Mouse (Mus musculus): ENCODE data around the gene 7530416G11Rik.

Gene 7530416G11Rik

GRCm38 (mm10) chr15:85480630-85481029 lies 22.4 kb downstream of the 7530416G11Rik start:
- in situ Hi-C loops (cut with MboI, MseI): no loop called here

DNA sequence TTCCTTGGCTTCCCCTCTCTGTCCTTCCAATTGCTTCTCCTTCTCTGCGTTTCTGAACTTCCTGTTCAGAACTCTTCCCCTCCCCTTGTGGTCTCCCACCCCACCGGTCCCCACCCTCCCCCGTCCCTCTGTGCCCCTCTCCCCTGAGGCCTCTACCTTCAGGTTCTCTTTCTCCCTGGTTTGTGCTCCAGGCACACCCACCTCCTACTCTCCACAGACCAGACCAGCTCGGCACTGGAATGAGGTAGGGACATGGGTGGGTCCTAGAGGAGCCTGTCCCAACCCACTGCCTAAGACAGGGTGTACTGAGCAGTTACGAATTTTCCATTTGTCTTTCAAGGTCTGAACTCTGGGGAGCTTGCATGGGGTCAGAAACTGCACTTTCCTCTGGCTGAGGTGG lies 23.1 kb downstream of the 7530416G11Rik start:
- in situ Hi-C loops (cut with MboI, MseI): no loop called here

GRCm38 (mm10) chr15:85479365-85479764 lies 23.7 kb downstream of the 7530416G11Rik start:
- in situ Hi-C loops (cut with MboI, MseI): no loop called here

GRCm38 (mm10) chr15:85477584-85477983 lies 25.4 kb downstream of the 7530416G11Rik start:
- in situ Hi-C loops (cut with MboI, MseI): no loop called here

DNA sequence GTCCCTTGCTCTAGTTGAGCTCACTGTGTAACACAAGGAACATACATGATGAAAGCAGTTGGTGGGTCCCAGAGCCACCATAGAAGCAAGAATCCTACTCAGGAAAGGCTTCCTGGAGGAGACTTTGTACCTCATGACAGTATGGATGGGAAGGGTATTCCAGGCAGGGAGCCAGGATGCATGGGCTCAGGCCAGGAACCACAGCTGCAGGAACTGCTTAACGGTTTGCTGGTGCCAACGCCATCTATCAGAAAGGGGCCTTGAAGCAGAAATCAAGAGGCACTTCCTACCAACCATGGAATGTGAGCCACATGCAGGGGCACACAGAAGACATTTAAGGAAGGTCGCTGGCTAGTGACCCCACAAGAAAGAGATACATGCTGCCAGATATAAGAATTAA lies 28.3 kb downstream of the 7530416G11Rik start:
- in situ Hi-C loops (cut with MboI, MseI): no loop called here

DNA sequence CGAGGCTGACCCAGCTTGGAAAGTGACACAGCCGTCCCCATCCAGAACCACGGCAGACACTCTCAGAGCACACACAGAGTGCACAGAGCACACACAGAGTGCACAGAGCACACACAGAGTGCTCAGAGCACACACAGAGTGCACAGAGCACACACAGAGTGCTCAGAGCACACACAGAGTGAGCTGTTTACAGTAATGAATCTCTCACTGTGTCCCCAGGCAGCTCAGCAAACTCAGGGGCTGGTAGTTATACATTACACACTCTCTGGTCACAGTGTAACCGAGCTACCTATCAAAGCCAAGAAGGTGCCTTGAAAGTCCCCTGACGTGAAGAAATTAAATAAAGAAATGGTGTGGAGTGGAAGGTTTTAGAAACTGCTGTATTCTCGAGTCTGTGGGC lies 33.6 kb downstream of the 7530416G11Rik start:
- in situ Hi-C loops (cut with MboI, MseI): no loop called here

DNA sequence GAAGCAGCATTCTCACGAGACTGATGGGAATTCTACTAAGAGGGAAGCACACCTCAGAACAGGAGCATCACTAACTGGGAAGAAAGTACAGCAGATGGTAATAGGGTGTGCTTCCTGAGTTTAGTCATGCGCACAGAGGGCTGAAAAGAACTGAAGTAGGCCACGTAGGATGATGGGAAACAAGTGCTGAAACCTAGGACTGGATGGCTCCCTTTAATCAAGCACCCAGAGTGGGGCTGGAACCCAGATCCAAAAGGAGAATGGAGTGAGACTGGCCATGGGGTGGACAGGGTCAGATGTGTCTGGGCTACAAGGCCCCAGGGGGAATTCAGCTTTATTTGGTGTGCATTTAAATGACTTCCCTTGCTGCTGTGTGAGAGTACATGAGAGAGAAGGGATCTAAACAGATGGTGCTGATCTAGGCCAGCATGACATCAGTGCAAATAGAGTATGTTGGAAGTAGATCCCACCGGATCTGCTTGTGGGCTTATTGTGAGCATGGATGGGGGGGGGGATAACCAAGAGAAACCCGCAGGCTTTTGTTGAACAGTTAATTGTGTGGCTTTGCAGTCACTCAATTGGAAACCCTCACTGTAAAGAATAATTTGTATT lies 36.5 kb downstream of the 7530416G11Rik start:
- in situ Hi-C loops (cut with MboI, MseI): no loop called here

- in situ Hi-C loops (cut with MboI, MseI): no loop called here
Observed at GRCm38 (mm10) chr15:85464823-85465565, 38.0 kb downstream of the 7530416G11Rik start.

DNA sequence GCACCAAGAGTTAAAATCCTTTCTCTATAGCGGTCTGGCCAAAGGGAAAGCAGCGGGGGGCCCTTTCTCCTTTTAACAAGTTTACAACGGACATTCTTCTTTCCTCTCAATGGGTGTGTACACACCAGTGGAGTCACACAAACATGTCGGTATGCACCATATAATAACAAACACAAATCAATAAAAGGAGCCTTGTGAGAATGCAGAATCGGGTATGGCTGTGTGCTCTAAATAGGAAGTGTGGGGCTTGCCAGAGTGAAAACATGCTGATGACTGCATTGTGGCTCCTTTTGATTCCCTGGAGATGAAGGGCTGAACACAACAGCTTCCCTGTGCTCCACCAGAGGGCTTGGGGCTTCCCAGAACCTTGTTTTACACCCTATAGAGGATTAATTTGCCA lies 38.8 kb downstream of the 7530416G11Rik start:
- in situ Hi-C loops (cut with MboI, MseI): no loop called here

DNA sequence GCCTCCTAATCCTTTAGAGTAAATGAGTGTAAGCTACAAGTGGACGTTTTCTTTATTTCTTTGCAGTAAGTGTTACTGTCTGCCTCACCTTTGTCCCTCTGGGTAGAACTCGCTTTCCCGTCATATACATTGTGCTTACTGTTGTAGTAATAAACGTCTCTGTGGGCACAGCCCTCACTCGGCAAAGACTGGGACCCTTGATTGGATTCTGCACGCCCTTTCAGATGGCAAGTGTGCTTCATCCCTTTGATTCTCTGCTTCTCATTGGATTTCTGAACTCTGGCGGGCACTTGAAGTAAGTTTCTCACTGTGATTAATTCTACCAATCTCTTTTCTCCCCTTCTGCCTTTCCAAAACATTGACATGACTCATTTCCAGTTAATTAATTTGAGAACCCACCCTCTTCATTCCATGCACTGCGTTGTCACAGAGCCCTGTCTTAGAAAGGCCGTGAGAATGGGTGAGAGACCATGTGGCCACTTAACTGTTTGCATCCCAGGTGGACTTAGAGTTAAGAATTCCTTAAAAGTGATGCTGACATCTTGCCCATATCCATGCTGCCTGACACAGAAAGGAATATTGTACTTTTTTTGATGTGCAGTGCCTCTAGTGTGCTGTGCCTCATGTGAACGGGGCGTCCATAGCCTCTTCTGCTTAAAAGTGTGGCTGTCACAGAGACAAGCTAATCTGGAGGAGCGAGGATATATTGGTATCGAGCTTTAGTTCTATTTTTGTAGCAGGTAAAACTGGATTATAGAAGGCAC lies 39.8 kb downstream of the 7530416G11Rik start:
- in situ Hi-C loops (cut with MboI, MseI): no loop called here

DNA sequence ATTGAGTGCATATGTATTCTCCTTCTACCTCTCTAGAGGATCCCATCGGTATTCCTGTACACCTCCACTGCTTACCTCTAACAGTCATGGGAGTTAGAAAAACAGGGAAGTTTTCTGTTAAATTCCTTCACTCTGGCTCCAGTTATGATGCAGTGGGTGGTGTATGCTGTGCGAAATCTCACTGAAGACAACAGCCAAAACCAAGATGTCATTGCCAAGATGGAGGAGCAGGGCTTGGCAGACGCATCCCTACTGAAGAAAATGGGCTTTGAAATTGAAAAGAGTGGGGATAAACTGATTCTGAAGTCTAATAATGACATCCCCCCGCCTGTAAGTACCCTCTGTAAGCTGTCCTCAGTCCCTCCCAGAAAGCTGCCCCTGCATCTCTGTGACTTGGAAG lies 40.9 kb downstream of the 7530416G11Rik start:
- in situ Hi-C loops (cut with MboI, MseI): no loop called here

GRCm38 (mm10) chr15:85461541-85461940 lies 41.5 kb downstream of the 7530416G11Rik start:
- in situ Hi-C loops (cut with MboI, MseI): no loop called here

DNA sequence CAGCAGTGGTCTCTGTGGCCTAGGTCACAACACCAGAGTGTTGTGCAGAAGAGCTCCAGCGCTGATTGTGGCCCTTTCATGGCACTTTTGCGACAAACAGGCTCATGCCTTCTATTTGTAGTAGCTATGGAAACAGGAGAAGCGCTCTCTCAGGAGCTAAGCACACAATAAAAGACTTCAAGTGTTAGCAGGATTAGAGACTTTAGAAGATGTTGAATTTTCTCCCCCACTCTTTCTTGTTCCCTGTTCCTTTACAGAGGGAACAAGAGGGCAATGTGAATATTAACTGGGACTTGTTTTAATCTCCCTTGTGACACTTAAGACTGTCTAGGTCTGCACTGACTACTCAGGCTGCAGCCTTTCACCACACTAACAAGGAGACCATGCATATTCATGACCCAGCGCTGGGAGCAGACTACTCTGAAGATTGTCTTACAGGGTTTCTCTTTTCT lies 44.4 kb downstream of the 7530416G11Rik start:
- in situ Hi-C loops (cut with MboI, MseI): no loop called here

DNA sequence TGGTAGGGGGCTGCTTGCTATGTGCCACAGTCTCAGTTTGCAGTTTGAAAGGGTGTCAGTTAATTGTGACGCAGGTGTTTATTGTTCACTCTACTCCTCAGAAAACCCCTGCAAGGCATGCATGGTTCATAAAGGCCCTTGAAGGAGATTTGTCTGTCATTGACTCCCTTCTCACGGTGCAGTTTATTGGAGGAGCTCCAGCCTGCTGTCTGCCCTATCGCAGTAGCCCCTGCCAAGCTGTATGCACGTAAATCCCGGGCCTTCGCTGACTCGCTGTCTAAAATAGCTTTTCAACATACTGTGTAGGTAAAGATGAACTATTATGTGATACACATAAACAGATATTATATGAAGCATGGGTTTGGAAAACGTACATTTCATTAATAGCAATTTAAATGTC lies 45.2 kb downstream of the 7530416G11Rik start:
- in situ Hi-C loops (cut with MboI, MseI): no loop called here

DNA sequence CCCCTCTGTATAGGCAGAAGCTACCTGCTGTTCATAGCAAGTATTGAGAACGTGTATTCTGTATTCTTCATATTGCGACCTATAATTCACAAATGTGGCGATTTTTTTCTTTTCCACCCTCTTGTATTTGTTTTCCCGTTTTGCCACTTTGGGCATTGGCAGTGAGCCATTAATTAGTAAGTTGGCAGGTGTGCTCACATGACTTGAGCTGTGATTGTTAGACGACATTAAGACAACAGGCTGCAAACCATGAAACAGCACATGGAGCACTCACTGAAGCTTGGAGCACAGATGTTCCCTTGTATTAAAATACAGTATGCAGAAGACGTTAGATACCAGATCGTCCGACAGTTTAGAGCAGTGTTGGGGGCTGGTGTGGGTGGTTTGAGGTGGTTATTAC lies 46.1 kb downstream of the 7530416G11Rik start:
- in situ Hi-C loops (cut with MboI, MseI): no loop called here

DNA sequence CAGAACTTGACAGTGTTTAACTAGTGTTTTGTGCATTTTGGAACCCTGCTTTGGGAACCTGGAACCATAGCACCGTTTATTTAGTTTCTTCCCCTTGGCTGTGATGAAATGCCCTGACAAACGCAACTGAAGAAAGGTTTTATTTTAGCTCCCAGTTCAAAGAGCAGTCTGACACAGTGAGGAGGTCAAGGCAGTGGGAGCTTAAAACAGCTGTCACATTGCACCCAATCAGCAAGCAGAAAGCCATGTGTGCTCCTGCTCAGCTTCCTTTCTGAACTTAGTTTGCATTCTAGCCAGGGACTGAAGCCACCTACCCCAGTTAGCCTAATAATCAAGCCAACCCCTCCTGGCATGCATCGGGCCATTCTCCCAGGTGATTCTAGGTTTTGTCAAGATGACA lies 56.4 kb downstream of the 7530416G11Rik start:
- in situ Hi-C loops (cut with MboI, MseI): no loop called here

All from regulatory T cell (primary cell).